Mouse (Mus musculus): ENCODE data around the gene Paip2b. TPM values are rescaled to one million over a fixed set of nuclear protein-coding genes. Genes with fewer than 3 reads are reported as not detected.

Gene Paip2b
- polyA plus RNA-seq, 2 experiments, result 18.2 to 36.3 TPM

GRCm38 (mm10) chr6:83775638-83776293 lies 55.8 kb downstream of the Paip2b start, which contains the start of gene Tex261:
Gene Tex261 (minus strand): TSS chr6:83775813.
- peaks cover 13% of the 10 kb centered on the region for H3K4me1 ChIP-seq (ENCODE audit: control insufficient read depth, insufficient read depth, low read length)
- peak within 1 kb of the TSS; percentile 92 for H3K4me3 ChIP-seq (replicated peaks; ENCODE audit: low read length)
- WGBS, result under 1% methylated on average over 38 of the region's 45 CpGs
- H3K27me3 ChIP-seq (ENCODE audit: control insufficient read depth, insufficient read depth, low read length), result no peaks in the 10 kb centered on the region
- DNase-seq (ENCODE audit: low spot score) (peak; percentile 92), ATAC-seq (ENCODE audit: low FRiP score, low read depth) (peak; percentile 96)
- H3K4me2 ChIP-seq (replicated peaks; ENCODE audit: low read depth, low read length, severe bottlenecking), result peak within 1 kb of the TSS; percentile 88
- H3K9me3 ChIP-seq (ENCODE audit: control insufficient read depth, low read length), result no peaks in the 10 kb centered on the region
- H3K9ac ChIP-seq (ENCODE audit: low read depth, low read length, severe bottlenecking), result peak within 1 kb of the TSS; percentile 93
- peaks cover 29% of the 10 kb centered on the region for H3K36me3 ChIP-seq (ENCODE audit: control insufficient read depth, insufficient read depth, low read length)
- peak; percentile 95; the same call in 1 of the 2 replicates for TF ChIP-seq POLR2A (IDR thresholded peaks at IDR 0.05; ENCODE audit: borderline replicate concordance, extremely low read depth, insufficient read depth, insufficient read length)
- H3K27ac ChIP-seq (replicated peaks; ENCODE audit: low read depth, low read length), result peak within 1 kb of the TSS; percentile 76

- WGBS, result 1% methylated on average over 11 of the region's 14 CpGs
These were observed 56.6 kb downstream of the Paip2b start for GRCm38 (mm10) chr6:83774781-83775563.

GRCm38 (mm10) chr6:83774126-83774525 lies 57.4 kb downstream of the Paip2b start:
- TF ChIP-seq POLR2A (IDR thresholded peaks at IDR 0.05; ENCODE audit: borderline replicate concordance, extremely low read depth, insufficient read depth, insufficient read length), result no peak
- no peak for ATAC-seq (ENCODE audit: low FRiP score, low read depth)
- WGBS, result 56% methylated on average over 8 of the region's 9 CpGs

More at GRCm38 (mm10) chr6:83774781-83775563, 56.6 kb downstream of the Paip2b start:
- no peak for TF ChIP-seq POLR2A (IDR thresholded peaks at IDR 0.05; ENCODE audit: borderline replicate concordance, extremely low read depth, insufficient read depth, insufficient read length)
- Histone ChIP-seq H3K27ac (replicated peaks; ENCODE audit: low read depth, low read length) (peak overlapping the region; percentile 76; the same call in 1 of the 2 replicates), H3K36me3 (ENCODE audit: control insufficient read depth, insufficient read depth, low read length) (peaks cover 32% of the 10 kb centered on the region), H3K4me2 (replicated peaks; ENCODE audit: low read depth, low read length, severe bottlenecking) (peak overlapping the region; percentile 88), H3K9me3 (ENCODE audit: control insufficient read depth, low read length) (no peaks in the 10 kb centered on the region), H3K4me3 (replicated peaks; ENCODE audit: low read length) (peak overlapping the region; percentile 92), H3K9ac (ENCODE audit: low read depth, low read length, severe bottlenecking) (peak overlapping the region; percentile 93), H3K27me3 (ENCODE audit: control insufficient read depth, insufficient read depth, low read length) (no peaks in the 10 kb centered on the region), H3K4me1 (ENCODE audit: control insufficient read depth, insufficient read depth, low read length) (peaks cover 13% of the 10 kb centered on the region)
- no peak for DNase-seq (ENCODE audit: low spot score)
- ATAC-seq (ENCODE audit: low FRiP score, low read depth), result peak; percentile 13; the same call in 1 of the 2 replicates

GRCm38 (mm10) chr6:83768485-83768884 lies 63.1 kb downstream of the Paip2b start:
- H3K9ac ChIP-seq (ENCODE audit: low read depth, low read length, severe bottlenecking), result no peak overlapping the region
- H3K4me1 ChIP-seq (ENCODE audit: control insufficient read depth, insufficient read depth, low read length), result no peaks in the 10 kb centered on the region
- no peaks in the 10 kb centered on the region for H3K27me3 ChIP-seq (ENCODE audit: control insufficient read depth, insufficient read depth, low read length)
- peaks cover 52% of the 10 kb centered on the region for H3K36me3 ChIP-seq (ENCODE audit: control insufficient read depth, insufficient read depth, low read length)
- no peak for ATAC-seq (ENCODE audit: low FRiP score, low read depth)
- no peak for DNase-seq (ENCODE audit: low spot score)
- TF ChIP-seq POLR2A (IDR thresholded peaks at IDR 0.05; ENCODE audit: borderline replicate concordance, extremely low read depth, insufficient read depth, insufficient read length), result no peak
- 82% methylated on average over 5 of the region's 5 CpGs for WGBS
- no peak overlapping the region for H3K4me3 ChIP-seq (replicated peaks; ENCODE audit: low read length)
- H3K4me2 ChIP-seq (replicated peaks; ENCODE audit: low read depth, low read length, severe bottlenecking), result no peak overlapping the region
- no peak overlapping the region for H3K27ac ChIP-seq (replicated peaks; ENCODE audit: low read depth, low read length)
- no peaks in the 10 kb centered on the region for H3K9me3 ChIP-seq (ENCODE audit: control insufficient read depth, low read length)

More at GRCm38 (mm10) chr6:83774126-83774525, 57.4 kb downstream of the Paip2b start:
- no peaks in the 10 kb centered on the region for H3K9me3 ChIP-seq (ENCODE audit: control insufficient read depth, low read length)
- peaks cover 41% of the 10 kb centered on the region for H3K36me3 ChIP-seq (ENCODE audit: control insufficient read depth, insufficient read depth, low read length)
- no peaks in the 10 kb centered on the region for H3K27me3 ChIP-seq (ENCODE audit: control insufficient read depth, insufficient read depth, low read length)
- no peak for DNase-seq (ENCODE audit: low spot score)
- peak overlapping the region; percentile 92 for H3K4me3 ChIP-seq (replicated peaks; ENCODE audit: low read length)
- peaks cover 13% of the 10 kb centered on the region for H3K4me1 ChIP-seq (ENCODE audit: control insufficient read depth, insufficient read depth, low read length)
- H3K9ac ChIP-seq (ENCODE audit: low read depth, low read length, severe bottlenecking), result peak overlapping the region; percentile 93
- peak overlapping the region; percentile 88 for H3K4me2 ChIP-seq (replicated peaks; ENCODE audit: low read depth, low read length, severe bottlenecking)
- H3K27ac ChIP-seq (replicated peaks; ENCODE audit: low read depth, low read length), result no peak overlapping the region

- 80% methylated on average over 3 of the region's 3 CpGs for WGBS
- TF ChIP-seq POLR2A (IDR thresholded peaks at IDR 0.05; ENCODE audit: borderline replicate concordance, extremely low read depth, insufficient read depth, insufficient read length), result no peak
- DNase-seq (ENCODE audit: low spot score), result no peak
- H3K9me3 ChIP-seq (ENCODE audit: control insufficient read depth, low read length), result no peaks in the 10 kb centered on the region
- H3K36me3 ChIP-seq (ENCODE audit: control insufficient read depth, insufficient read depth, low read length), result peaks cover 38% of the 10 kb centered on the region
- no peak overlapping the region for H3K4me3 ChIP-seq (replicated peaks; ENCODE audit: low read length)
- H3K9ac ChIP-seq (ENCODE audit: low read depth, low read length, severe bottlenecking), result no peak overlapping the region
- H3K4me1 ChIP-seq (ENCODE audit: control insufficient read depth, insufficient read depth, low read length), result peaks cover 5% of the 10 kb centered on the region; the same call in 1 of the 2 replicates
- ATAC-seq (ENCODE audit: low FRiP score, low read depth), result no peak
- H3K4me2 ChIP-seq (replicated peaks; ENCODE audit: low read depth, low read length, severe bottlenecking), result no peak overlapping the region
- H3K27ac ChIP-seq (replicated peaks; ENCODE audit: low read depth, low read length), result no peak overlapping the region
- H3K27me3 ChIP-seq (ENCODE audit: control insufficient read depth, insufficient read depth, low read length), result peaks cover 8% of the 10 kb centered on the region
These were observed 64.6 kb downstream of the Paip2b start for GRCm38 (mm10) chr6:83766982-83767381.

All from limb, embryonic 14.5 days (tissue).